Mouse (Mus musculus): Measurements from ENCODE around the gene Cdk14. TPM values are rescaled to one million over a fixed set of nuclear protein-coding genes. Genes with fewer than 3 reads are reported as not detected.
A peak's percentile ranks its signal among the peaks of the same experiment; 100 is the strongest.

Gene Cdk14
- polyA plus RNA-seq, 1 experiment from 2014 or later: 19.2 TPM

GRCm38 (mm10) chr5:5283756-5284430 is 136.2 kb downstream of the Cdk14 start:
- no peaks in the 10 kb centered on the region for H3K36me3 ChIP-seq
- H3K27me3 ChIP-seq: no peaks in the 10 kb centered on the region
- H3K4me2 ChIP-seq: no peak overlapping the region
- no peak for ATAC-seq (ENCODE audit: insufficient number of reproducible peaks, low FRiP score, low TSS enrichment, low read depth)
- no peaks in the 10 kb centered on the region for H3K9me3 ChIP-seq
- H3K4me3 ChIP-seq: no peak overlapping the region
- H3K4me1 ChIP-seq: no peaks in the 10 kb centered on the region
- no peak overlapping the region for H3K9ac ChIP-seq
- H3K27ac ChIP-seq: no peak overlapping the region
- WGBS: 66% methylated on average over 6 of the region's 6 CpGs

- no peaks in the 10 kb centered on the region for H3K27me3 ChIP-seq
- no peak overlapping the region for H3K4me2 ChIP-seq
- no peak overlapping the region for H3K27ac ChIP-seq
- 74% methylated on average over 5 of the region's 5 CpGs for WGBS
- no peaks in the 10 kb centered on the region for H3K36me3 ChIP-seq
- no peak for ATAC-seq (ENCODE audit: insufficient number of reproducible peaks, low FRiP score, low TSS enrichment, low read depth)
- H3K4me3 ChIP-seq: no peak overlapping the region
- H3K4me1 ChIP-seq: no peaks in the 10 kb centered on the region
- H3K9ac ChIP-seq: no peak overlapping the region
- H3K9me3 ChIP-seq: no peaks in the 10 kb centered on the region
These were observed 137.7 kb downstream of the Cdk14 start for GRCm38 (mm10) chr5:5282425-5282824.

GRCm38 (mm10) chr5:5275321-5275720 is 144.8 kb downstream of the Cdk14 start:
- Histone ChIP-seq H3K36me3 (no peaks in the 10 kb centered on the region), H3K27ac (no peak overlapping the region), H3K4me2 (no peak overlapping the region), H3K9ac (no peak overlapping the region), H3K4me1 (0 out of 2 replicates have a peak, but pooled peaks cover 3% of the 10 kb centered on the region), H3K27me3 (no peaks in the 10 kb centered on the region), H3K9me3 (no peaks in the 10 kb centered on the region), H3K4me3 (no peak overlapping the region)
- ATAC-seq (ENCODE audit: insufficient number of reproducible peaks, low FRiP score, low TSS enrichment, low read depth): no peak
- 57% methylated on average over 2 of the region's 2 CpGs for WGBS

- Histone ChIP-seq H3K27me3 (no peaks in the 10 kb centered on the region), H3K4me2 (no peak overlapping the region), H3K4me3 (no peak overlapping the region), H3K27ac (no peak overlapping the region), H3K9me3 (no peaks in the 10 kb centered on the region), H3K4me1 (0 out of 2 replicates have a peak, but pooled peaks cover 3% of the 10 kb centered on the region), H3K36me3 (no peaks in the 10 kb centered on the region), H3K9ac (no peak overlapping the region)
- WGBS: 60% methylated on average over 6 of the region's 6 CpGs
- ATAC-seq (ENCODE audit: insufficient number of reproducible peaks, low FRiP score, low TSS enrichment, low read depth): no peak
These were observed 145.8 kb downstream of the Cdk14 start for GRCm38 (mm10) chr5:5274318-5274717.

GRCm38 (mm10) chr5:5266787-5267126 is 153.4 kb downstream of the Cdk14 start:
- H3K4me3 ChIP-seq: no peak overlapping the region
- H3K27ac ChIP-seq: no peak overlapping the region
- ATAC-seq (ENCODE audit: insufficient number of reproducible peaks, low FRiP score, low TSS enrichment, low read depth): no peak
- 87% methylated on average over 3 of the region's 3 CpGs for WGBS
- no peaks in the 10 kb centered on the region for H3K9me3 ChIP-seq
- H3K27me3 ChIP-seq: no peaks in the 10 kb centered on the region
- no peak overlapping the region for H3K4me2 ChIP-seq
- H3K9ac ChIP-seq: no peak overlapping the region
- peaks cover 5% of the 10 kb centered on the region; the same call in 1 of the 2 replicates for H3K4me1 ChIP-seq
- no peaks in the 10 kb centered on the region for H3K36me3 ChIP-seq

- no peak overlapping the region for H3K27ac ChIP-seq
- ATAC-seq (ENCODE audit: insufficient number of reproducible peaks, low FRiP score, low TSS enrichment, low read depth): no peak
These were observed 154.0 kb downstream of the Cdk14 start for GRCm38 (mm10) chr5:5265861-5266786.

GRCm38 (mm10) chr5:5265401-5265841 is 154.7 kb downstream of the Cdk14 start:
- H3K9ac ChIP-seq: no peak overlapping the region
- H3K36me3 ChIP-seq: no peaks in the 10 kb centered on the region
- H3K4me3 ChIP-seq: no peak overlapping the region
- no peaks in the 10 kb centered on the region for H3K9me3 ChIP-seq
- no peak for ATAC-seq (ENCODE audit: insufficient number of reproducible peaks, low FRiP score, low TSS enrichment, low read depth)
- no peak overlapping the region for H3K4me2 ChIP-seq
- no peak overlapping the region for H3K27ac ChIP-seq
- no peaks in the 10 kb centered on the region for H3K27me3 ChIP-seq
- 30% methylated on average over 8 of the region's 8 CpGs for WGBS
- peaks cover 5% of the 10 kb centered on the region; the same call in 1 of the 2 replicates for H3K4me1 ChIP-seq

More at GRCm38 (mm10) chr5:5265861-5266786, 154.0 kb downstream of the Cdk14 start:
- H3K9me3 ChIP-seq: no peaks in the 10 kb centered on the region
- H3K27me3 ChIP-seq: no peaks in the 10 kb centered on the region
- H3K9ac ChIP-seq: no peak overlapping the region
- 42% methylated on average over 10 of the region's 10 CpGs for WGBS
- H3K4me3 ChIP-seq: no peak overlapping the region
- no peaks in the 10 kb centered on the region for H3K36me3 ChIP-seq
- H3K4me1 ChIP-seq: peaks cover 5% of the 10 kb centered on the region; the same call in 1 of the 2 replicates
- 0 out of 2 replicates have a peak overlapping the region, but pooled peaks have one; percentile 0 for H3K4me2 ChIP-seq

GRCm38 (mm10) chr5:5264712-5265111 is 155.4 kb downstream of the Cdk14 start:
- H3K4me2 ChIP-seq: no peak overlapping the region
- no peaks in the 10 kb centered on the region for H3K27me3 ChIP-seq
- H3K9ac ChIP-seq: no peak overlapping the region
- H3K4me1 ChIP-seq: peaks cover 5% of the 10 kb centered on the region; the same call in 1 of the 2 replicates
- WGBS: 77% methylated on average over 2 of the region's 2 CpGs
- H3K4me3 ChIP-seq: no peak overlapping the region
- H3K36me3 ChIP-seq: no peaks in the 10 kb centered on the region
- ATAC-seq (ENCODE audit: insufficient number of reproducible peaks, low FRiP score, low TSS enrichment, low read depth): no peak
- H3K27ac ChIP-seq: no peak overlapping the region
- no peaks in the 10 kb centered on the region for H3K9me3 ChIP-seq

GRCm38 (mm10) chr5:5261725-5262296 is 158.3 kb downstream of the Cdk14 start:
- Histone ChIP-seq H3K27ac (no peak overlapping the region), H3K9ac (no peak overlapping the region), H3K27me3 (no peaks in the 10 kb centered on the region), H3K9me3 (no peaks in the 10 kb centered on the region), H3K4me3 (no peak overlapping the region), H3K4me2 (no peak overlapping the region), H3K4me1 (peaks cover 5% of the 10 kb centered on the region; the same call in 1 of the 2 replicates), H3K36me3 (no peaks in the 10 kb centered on the region)
- WGBS: 68% methylated on average over 14 of the region's 14 CpGs
- no peak for ATAC-seq (ENCODE audit: insufficient number of reproducible peaks, low FRiP score, low TSS enrichment, low read depth)

GRCm38 (mm10) chr5:5260966-5261724 is 159.0 kb downstream of the Cdk14 start:
- no peak overlapping the region for H3K27ac ChIP-seq
- H3K27me3 ChIP-seq: no peaks in the 10 kb centered on the region
- H3K4me1 ChIP-seq: peaks cover 4% of the 10 kb centered on the region; the same call in 1 of the 2 replicates
- WGBS: 65% methylated on average over 14 of the region's 14 CpGs
- no peaks in the 10 kb centered on the region for H3K36me3 ChIP-seq
- H3K4me2 ChIP-seq: no peak overlapping the region
- no peak overlapping the region for H3K4me3 ChIP-seq
- H3K9ac ChIP-seq: no peak overlapping the region
- no peak for ATAC-seq (ENCODE audit: insufficient number of reproducible peaks, low FRiP score, low TSS enrichment, low read depth)
- H3K9me3 ChIP-seq: no peaks in the 10 kb centered on the region

- Histone ChIP-seq H3K4me3 (no peak overlapping the region), H3K4me1 (no peaks in the 10 kb centered on the region), H3K36me3 (no peaks in the 10 kb centered on the region), H3K9ac (no peak overlapping the region), H3K9me3 (no peaks in the 10 kb centered on the region), H3K27me3 (no peaks in the 10 kb centered on the region), H3K4me2 (no peak overlapping the region), H3K27ac (no peak overlapping the region)
- ATAC-seq (ENCODE audit: insufficient number of reproducible peaks, low FRiP score, low TSS enrichment, low read depth): no peak
- 63% methylated on average over 7 of the region's 7 CpGs for WGBS
These were observed 159.8 kb downstream of the Cdk14 start for GRCm38 (mm10) chr5:5260309-5260708.

Data from limb, embryonic 15.5 days (tissue).